Mouse (Mus musculus): ENCODE results near the gene Lrrc51. TPM values are rescaled to one million over a fixed set of nuclear protein-coding genes. Genes with fewer than 3 reads are reported as not detected.

Gene Lrrc51
- 4.3 TPM for polyA plus RNA-seq (2014; fragmentation: Illumina TruSeq; extraction: RNeasy Lipid Tissue Mini Kit (QIAGEN cat#74804); ENCODE audit: low read depth, low replicate concordance)

DNA sequence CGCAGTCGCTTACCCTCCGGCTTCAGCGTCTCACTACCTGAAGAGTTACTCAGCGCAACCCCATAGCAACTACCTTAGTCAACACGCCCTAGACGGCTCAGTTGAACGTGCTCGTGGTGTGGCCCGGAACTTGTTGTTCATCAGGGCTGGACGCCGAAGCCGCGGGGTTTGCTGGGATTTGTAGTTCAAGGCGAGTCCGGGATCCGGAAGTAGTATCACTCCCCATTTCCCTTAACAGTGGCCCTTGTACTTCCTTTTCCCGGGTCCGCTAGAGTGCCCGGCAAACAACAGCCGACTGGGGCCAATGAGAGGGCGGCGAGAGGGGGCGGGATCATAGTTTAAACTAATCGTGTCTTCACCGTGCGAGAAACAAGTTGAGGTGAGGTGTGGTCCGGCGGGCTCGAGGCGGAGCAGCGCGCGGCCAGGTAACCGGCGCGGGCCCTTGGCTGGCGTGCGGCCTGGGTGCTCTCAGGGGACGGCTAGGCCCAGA, at the start of gene Lrrc51, which contains the start of gene Numa1:
Gene Lrrc51 (minus strand): TSS at position 145 of the 490 bp plus-strand sequence.
Gene Numa1 (plus strand): TSS at position 361 of the 490 bp plus-strand sequence.

DNA sequence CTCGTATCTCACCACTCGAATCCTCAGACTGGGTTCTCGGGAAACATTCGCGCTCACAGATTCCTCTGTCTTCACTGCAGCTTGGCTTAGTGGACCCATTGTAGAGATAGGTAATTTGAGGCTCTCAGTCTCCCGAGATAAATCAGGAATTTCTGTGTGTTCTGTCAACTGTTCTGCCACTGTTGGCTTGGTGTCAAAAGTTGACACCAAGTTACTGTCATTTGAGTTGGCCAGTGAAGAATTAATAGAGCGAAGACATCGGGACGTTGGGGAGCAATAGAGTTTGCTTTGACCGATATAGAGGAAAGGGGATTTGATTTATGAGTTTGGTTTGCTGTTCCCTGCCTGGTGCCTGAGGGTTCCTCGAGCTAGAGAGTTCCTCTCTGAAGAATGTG, 27.4 kb downstream of the Lrrc51 start, which contains the start of gene Tomt:
Gene Tomt (minus strand): TSS at position 73 of the 395 bp plus-strand sequence.

DNA sequence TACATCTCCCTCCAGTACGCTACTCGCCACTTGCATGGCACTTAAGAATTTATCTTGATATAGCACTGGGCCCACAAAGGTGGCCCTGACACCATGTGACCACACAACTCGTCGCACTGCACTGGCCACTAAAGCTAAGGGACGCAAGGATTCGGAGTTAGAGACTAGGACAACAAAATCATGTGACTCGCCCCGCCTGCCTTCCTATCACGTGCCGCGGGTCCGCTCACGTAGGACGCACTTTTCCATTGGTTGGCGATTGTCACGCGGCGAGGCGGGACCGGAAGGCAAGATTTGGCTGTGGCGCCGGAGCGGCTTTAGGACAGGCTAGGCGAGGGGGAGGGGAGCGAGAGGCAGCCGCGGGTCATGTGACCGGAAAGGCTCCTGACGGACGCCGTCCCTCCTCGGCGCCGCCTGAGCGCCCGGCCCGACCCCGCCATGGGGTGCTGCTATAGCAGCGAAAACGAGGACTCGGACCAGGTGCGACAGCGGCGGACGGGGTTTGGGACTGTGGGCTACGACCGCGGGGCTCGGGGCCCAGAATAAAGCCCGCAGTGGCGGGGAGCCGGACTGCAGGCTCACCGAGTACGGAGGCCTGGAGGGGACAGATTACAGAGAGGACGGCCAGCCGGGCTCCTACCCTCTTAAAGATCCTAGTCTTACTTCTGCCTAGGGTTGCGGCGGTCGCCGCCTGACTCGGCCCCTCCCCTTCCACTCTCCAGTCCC, 28.0 kb downstream of the Lrrc51 start, which contains the start of gene Lamtor1:
Gene Lamtor1 (plus strand): TSS at position 344 of the 726 bp plus-strand sequence.

DNA sequence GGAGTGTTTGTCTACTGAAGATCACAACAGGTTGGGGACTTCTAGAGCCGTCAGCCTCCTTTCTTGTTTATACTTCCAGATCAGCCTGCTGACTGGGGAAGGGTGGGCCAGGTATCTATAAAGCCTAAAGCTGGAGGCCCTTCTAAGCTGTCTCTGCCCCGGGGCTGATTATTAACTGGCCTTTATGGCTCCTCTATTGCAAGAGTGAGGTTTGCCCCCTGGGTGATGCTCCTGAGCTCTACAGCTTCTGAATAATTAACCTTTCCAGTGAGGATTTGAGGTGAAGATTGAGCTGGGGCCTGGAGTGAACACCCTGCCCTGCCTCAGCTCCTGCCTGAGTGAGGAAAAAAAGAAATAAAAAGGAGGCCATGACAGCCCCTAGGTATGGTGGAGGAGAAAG, 63.1 kb downstream of the Lrrc51 start, which contains the start of gene Folr1:
Gene Folr1 (minus strand): TSS at position 160 of the 400 bp plus-strand sequence.

DNA sequence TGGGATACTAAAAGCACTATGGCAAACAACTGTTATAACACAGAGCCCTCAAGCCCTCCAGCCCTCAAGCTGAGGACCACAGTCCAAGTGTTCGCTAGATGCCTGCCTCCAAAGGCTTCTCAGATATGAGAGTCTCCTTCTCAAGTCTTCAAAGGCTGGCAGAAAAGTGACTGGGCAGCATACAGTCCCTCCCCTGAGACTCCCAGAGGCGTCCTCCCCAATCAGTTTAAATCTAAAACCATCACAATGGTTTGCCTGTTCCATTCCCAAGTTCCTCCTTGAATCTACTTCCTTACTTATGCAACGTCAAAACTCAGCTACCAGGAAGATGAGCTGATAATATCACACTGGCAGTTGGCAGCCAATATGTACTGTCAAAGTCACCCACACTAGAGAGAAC, 70.3 kb downstream of the Lrrc51 start, which contains the start of gene Anapc15:
Gene Anapc15 (plus strand): TSS at position 301 of the 400 bp plus-strand sequence.

Other genes starting within 250 kb of the Lrrc51 start
- gene Phox2a, start 115.6 kb downstream of the Lrrc51 start, polyA plus RNA-seq (2014; fragmentation: Illumina TruSeq; extraction: RNeasy Lipid Tissue Mini Kit (QIAGEN cat#74804); ENCODE audit: low read depth, low replicate concordance), result not detected
- 25.5 TPM for gene Inppl1, start 95.7 kb downstream of the Lrrc51 start, polyA plus RNA-seq (2014; fragmentation: Illumina TruSeq; extraction: RNeasy Lipid Tissue Mini Kit (QIAGEN cat#74804); ENCODE audit: low read depth, low replicate concordance)
- not detected for gene Folr2, start 76.7 kb downstream of the Lrrc51 start, polyA plus RNA-seq (2014; fragmentation: Illumina TruSeq; extraction: RNeasy Lipid Tissue Mini Kit (QIAGEN cat#74804); ENCODE audit: low read depth, low replicate concordance)
- 16.7 TPM for gene Anapc15, start 70.2 kb downstream of the Lrrc51 start, polyA plus RNA-seq (2014; fragmentation: Illumina TruSeq; extraction: RNeasy Lipid Tissue Mini Kit (QIAGEN cat#74804); ENCODE audit: low read depth, low replicate concordance)
- 65.8 TPM for gene Folr1, start 63.1 kb downstream of the Lrrc51 start, polyA plus RNA-seq (2014; fragmentation: Illumina TruSeq; extraction: RNeasy Lipid Tissue Mini Kit (QIAGEN cat#74804); ENCODE audit: low read depth, low replicate concordance)
- gene Lamtor1, start 28.0 kb downstream of the Lrrc51 start, polyA plus RNA-seq (2014; fragmentation: Illumina TruSeq; extraction: RNeasy Lipid Tissue Mini Kit (QIAGEN cat#74804); ENCODE audit: low read depth, low replicate concordance), result 9.7 TPM
- gene Tomt, start 27.5 kb downstream of the Lrrc51 start, polyA plus RNA-seq (2014; fragmentation: Illumina TruSeq; extraction: RNeasy Lipid Tissue Mini Kit (QIAGEN cat#74804); ENCODE audit: low read depth, low replicate concordance), result not detected
- 58.5 TPM for gene Numa1, start 216 bp upstream of the Lrrc51 start, polyA plus RNA-seq (2014; fragmentation: Illumina TruSeq; extraction: RNeasy Lipid Tissue Mini Kit (QIAGEN cat#74804); ENCODE audit: low read depth, low replicate concordance)
- gene Il18bp, start 84.8 kb upstream of the Lrrc51 start, polyA plus RNA-seq (2014; fragmentation: Illumina TruSeq; extraction: RNeasy Lipid Tissue Mini Kit (QIAGEN cat#74804); ENCODE audit: low read depth, low replicate concordance), result 9.1 TPM
- gene Rnf121, start 131.6 kb upstream of the Lrrc51 start, polyA plus RNA-seq (2014; fragmentation: Illumina TruSeq; extraction: RNeasy Lipid Tissue Mini Kit (QIAGEN cat#74804); ENCODE audit: low read depth, low replicate concordance), result 16.5 TPM
- gene Xndc1, start 131.6 kb upstream of the Lrrc51 start, polyA plus RNA-seq (2014; fragmentation: Illumina TruSeq; extraction: RNeasy Lipid Tissue Mini Kit (QIAGEN cat#74804); ENCODE audit: low read depth, low replicate concordance), result 9.9 TPM
- not detected for gene Xntrpc, start 131.8 kb upstream of the Lrrc51 start, polyA plus RNA-seq (2014; fragmentation: Illumina TruSeq; extraction: RNeasy Lipid Tissue Mini Kit (QIAGEN cat#74804); ENCODE audit: low read depth, low replicate concordance)
- gene Trpc2, start 149.2 kb upstream of the Lrrc51 start, polyA plus RNA-seq (2014; fragmentation: Illumina TruSeq; extraction: RNeasy Lipid Tissue Mini Kit (QIAGEN cat#74804); ENCODE audit: low read depth, low replicate concordance), result not detected
- gene Art1, start 167.8 kb upstream of the Lrrc51 start, polyA plus RNA-seq (2014; fragmentation: Illumina TruSeq; extraction: RNeasy Lipid Tissue Mini Kit (QIAGEN cat#74804); ENCODE audit: low read depth, low replicate concordance), result not detected
- not detected for gene Art5, start 175.6 kb upstream of the Lrrc51 start, polyA plus RNA-seq (2014; fragmentation: Illumina TruSeq; extraction: RNeasy Lipid Tissue Mini Kit (QIAGEN cat#74804); ENCODE audit: low read depth, low replicate concordance)
- not detected for gene Chrna10, start 182.9 kb upstream of the Lrrc51 start, polyA plus RNA-seq (2014; fragmentation: Illumina TruSeq; extraction: RNeasy Lipid Tissue Mini Kit (QIAGEN cat#74804); ENCODE audit: low read depth, low replicate concordance)